Mouse (Mus musculus): ENCODE results near the gene Clec10a. TPM values are rescaled to one million over a fixed set of nuclear protein-coding genes. Genes with fewer than 3 reads are reported as not detected.

Clec10a gene
- polyA plus RNA-seq, 2 experiments: 1.6 to 1.8 TPM

GRCm38 (mm10) chr11:70218039-70218438 is 62.0 kb downstream of the Clec10a start:
- no peak overlapping the region for H3K4me2 ChIP-seq (replicated peaks; ENCODE audit: low read depth, low read length, severe bottlenecking)
- ATAC-seq (ENCODE audit: low FRiP score, low read depth): no peak
- TF ChIP-seq POLR2A (IDR thresholded peaks at IDR 0.05; ENCODE audit: borderline replicate concordance, extremely low read depth, insufficient read depth, insufficient read length): no peak
- H3K36me3 ChIP-seq (ENCODE audit: control insufficient read depth, insufficient read depth, low read length): peaks cover 6% of the 10 kb centered on the region
- H3K9ac ChIP-seq (ENCODE audit: low read depth, low read length, severe bottlenecking): no peak overlapping the region
- no peak for DNase-seq (ENCODE audit: low spot score)
- 86% methylated on average over 4 of the region's 4 CpGs for WGBS
- H3K9me3 ChIP-seq (ENCODE audit: control insufficient read depth, low read length): no peaks in the 10 kb centered on the region
- H3K27me3 ChIP-seq (ENCODE audit: control insufficient read depth, insufficient read depth, low read length): peaks cover 39% of the 10 kb centered on the region
- no peak overlapping the region for H3K4me3 ChIP-seq (replicated peaks; ENCODE audit: low read length)
- peaks cover 34% of the 10 kb centered on the region for H3K4me1 ChIP-seq (ENCODE audit: control insufficient read depth, insufficient read depth, low read length)
- H3K27ac ChIP-seq (replicated peaks; ENCODE audit: low read depth, low read length): no peak overlapping the region

GRCm38 (mm10) chr11:70218741-70219470 is 62.9 kb downstream of the Clec10a start:
- no peak for TF ChIP-seq POLR2A (IDR thresholded peaks at IDR 0.05; ENCODE audit: borderline replicate concordance, extremely low read depth, insufficient read depth, insufficient read length)
- Histone ChIP-seq H3K4me1 (ENCODE audit: control insufficient read depth, insufficient read depth, low read length) (peaks cover 31% of the 10 kb centered on the region), H3K4me2 (replicated peaks; ENCODE audit: low read depth, low read length, severe bottlenecking) (no peak overlapping the region), H3K27me3 (ENCODE audit: control insufficient read depth, insufficient read depth, low read length) (peaks cover 31% of the 10 kb centered on the region), H3K27ac (replicated peaks; ENCODE audit: low read depth, low read length) (no peak overlapping the region), H3K9me3 (ENCODE audit: control insufficient read depth, low read length) (no peaks in the 10 kb centered on the region), H3K9ac (ENCODE audit: low read depth, low read length, severe bottlenecking) (no peak overlapping the region), H3K36me3 (ENCODE audit: control insufficient read depth, insufficient read depth, low read length) (peaks cover 6% of the 10 kb centered on the region), H3K4me3 (replicated peaks; ENCODE audit: low read length) (no peak overlapping the region)
- DNase-seq (ENCODE audit: low spot score) (no peak), ATAC-seq (ENCODE audit: low FRiP score, low read depth) (no peak)
- 87% methylated on average over 15 of the region's 15 CpGs for WGBS

GRCm38 (mm10) chr11:70219873-70220272 is 63.9 kb downstream of the Clec10a start:
- H3K4me2 ChIP-seq (replicated peaks; ENCODE audit: low read depth, low read length, severe bottlenecking): peak overlapping the region; percentile 74
- ATAC-seq (ENCODE audit: low FRiP score, low read depth): no peak
- DNase-seq (ENCODE audit: low spot score): no peak
- peak overlapping the region; percentile 63 for H3K9ac ChIP-seq (ENCODE audit: low read depth, low read length, severe bottlenecking)
- no peak for TF ChIP-seq POLR2A (IDR thresholded peaks at IDR 0.05; ENCODE audit: borderline replicate concordance, extremely low read depth, insufficient read depth, insufficient read length)
- peaks cover 6% of the 10 kb centered on the region for H3K36me3 ChIP-seq (ENCODE audit: control insufficient read depth, insufficient read depth, low read length)
- peaks cover 24% of the 10 kb centered on the region for H3K4me1 ChIP-seq (ENCODE audit: control insufficient read depth, insufficient read depth, low read length)
- WGBS: 60% methylated on average over 7 of the region's 7 CpGs
- peak overlapping the region; percentile 47 for H3K4me3 ChIP-seq (replicated peaks; ENCODE audit: low read length)
- H3K27me3 ChIP-seq (ENCODE audit: control insufficient read depth, insufficient read depth, low read length): peaks cover 22% of the 10 kb centered on the region
- no peaks in the 10 kb centered on the region for H3K9me3 ChIP-seq (ENCODE audit: control insufficient read depth, low read length)
- 0 out of 2 replicates have a peak overlapping the region, but pooled peaks have one; percentile 44 for H3K27ac ChIP-seq (replicated peaks; ENCODE audit: low read depth, low read length)

- Histone ChIP-seq H3K9ac (ENCODE audit: low read depth, low read length, severe bottlenecking) (peak overlapping the region; percentile 63), H3K27me3 (ENCODE audit: control insufficient read depth, insufficient read depth, low read length) (peaks cover 22% of the 10 kb centered on the region), H3K36me3 (ENCODE audit: control insufficient read depth, insufficient read depth, low read length) (peaks cover 6% of the 10 kb centered on the region), H3K4me2 (replicated peaks; ENCODE audit: low read depth, low read length, severe bottlenecking) (peak overlapping the region; percentile 74), H3K27ac (replicated peaks; ENCODE audit: low read depth, low read length) (peak overlapping the region; percentile 44), H3K4me1 (ENCODE audit: control insufficient read depth, insufficient read depth, low read length) (peaks cover 22% of the 10 kb centered on the region), H3K9me3 (ENCODE audit: control insufficient read depth, low read length) (no peaks in the 10 kb centered on the region), H3K4me3 (replicated peaks; ENCODE audit: low read length) (peak overlapping the region; percentile 47)
- DNase-seq (ENCODE audit: low spot score) (no peak), ATAC-seq (ENCODE audit: low FRiP score, low read depth) (no peak)
- TF ChIP-seq POLR2A (IDR thresholded peaks at IDR 0.05; ENCODE audit: borderline replicate concordance, extremely low read depth, insufficient read depth, insufficient read length): no peak
- WGBS: under 1% methylated on average over 22 of the region's 24 CpGs
These were observed 64.3 kb downstream of the Clec10a start for GRCm38 (mm10) chr11:70220323-70220722.

Other genes starting within 250 kb of the Clec10a start
- 94.0 and 110 TPM in 2 replicates for gene Gps2, start 242.3 kb upstream of the Clec10a start, polyA plus RNA-seq (2012; rRNA removed)
- 67.3 and 74.4 TPM in 2 replicates for gene Gps2, start 242.3 kb upstream of the Clec10a start, polyA plus RNA-seq (2014; fragmentation: Nextera tagmentation; extraction: Ambion mirVana)
- 1,009 and 1,079 TPM in 2 replicates for gene Eif5a, start 234.2 kb upstream of the Clec10a start, polyA plus RNA-seq (2012; rRNA removed)
- 1,556 and 1,603 TPM in 2 replicates for gene Eif5a, start 234.2 kb upstream of the Clec10a start, polyA plus RNA-seq (2014; fragmentation: Nextera tagmentation; extraction: Ambion mirVana)
- gene Ybx2, start 220.4 kb upstream of the Clec10a start, polyA plus RNA-seq (2012; rRNA removed): 70.1 and 92.8 TPM in 2 replicates
- 7.2 and 10.2 TPM in 2 replicates for gene Ybx2, start 220.4 kb upstream of the Clec10a start, polyA plus RNA-seq (2014; fragmentation: Nextera tagmentation; extraction: Ambion mirVana)
- 31.0 and 40.4 TPM in 2 replicates for gene Slc2a4, start 208.0 kb upstream of the Clec10a start, polyA plus RNA-seq (2012; rRNA removed)
- gene Slc2a4, start 208.0 kb upstream of the Clec10a start, polyA plus RNA-seq (2014; fragmentation: Nextera tagmentation; extraction: Ambion mirVana): 19.3 and 20.9 TPM in 2 replicates
- 6.3 and 8.7 TPM in 2 replicates for gene Cldn7, start 191.4 kb upstream of the Clec10a start, polyA plus RNA-seq (2012; rRNA removed)
- gene Cldn7, start 191.4 kb upstream of the Clec10a start, polyA plus RNA-seq (2014; fragmentation: Nextera tagmentation; extraction: Ambion mirVana): 6.1 and 7.6 TPM in 2 replicates
- 117 and 125 TPM in 2 replicates for gene Ctdnep1, start 175.0 kb upstream of the Clec10a start, polyA plus RNA-seq (2012; rRNA removed)
- 38.3 and 40.1 TPM in 2 replicates for gene Ctdnep1, start 175.0 kb upstream of the Clec10a start, polyA plus RNA-seq (2014; fragmentation: Nextera tagmentation; extraction: Ambion mirVana)
- gene Elp5, start 173.7 kb upstream of the Clec10a start, polyA plus RNA-seq (2012; rRNA removed): 101 and 111 TPM in 2 replicates
- 118 and 122 TPM in 2 replicates for gene Elp5, start 173.7 kb upstream of the Clec10a start, polyA plus RNA-seq (2014; fragmentation: Nextera tagmentation; extraction: Ambion mirVana)
- 431 and 477 TPM in 2 replicates for gene Gabarap, start 165.1 kb upstream of the Clec10a start, polyA plus RNA-seq (2012; rRNA removed)
- 574 and 593 TPM in 2 replicates for gene Gabarap, start 165.1 kb upstream of the Clec10a start, polyA plus RNA-seq (2014; fragmentation: Nextera tagmentation; extraction: Ambion mirVana)
- gene Phf23, start 160.4 kb upstream of the Clec10a start, polyA plus RNA-seq (2012; rRNA removed): 66.7 and 69.2 TPM in 2 replicates
- 51.7 and 60.5 TPM in 2 replicates for gene Phf23, start 160.4 kb upstream of the Clec10a start, polyA plus RNA-seq (2014; fragmentation: Nextera tagmentation; extraction: Ambion mirVana)
- gene Dvl2, start 155.6 kb upstream of the Clec10a start, polyA plus RNA-seq (2012; rRNA removed): 65.4 and 81.0 TPM in 2 replicates
- 40.3 and 47.0 TPM in 2 replicates for gene Dvl2, start 155.6 kb upstream of the Clec10a start, polyA plus RNA-seq (2014; fragmentation: Nextera tagmentation; extraction: Ambion mirVana)
- gene Acadvl, start 140.8 kb upstream of the Clec10a start, polyA plus RNA-seq (2012; rRNA removed): 52.9 and 55.4 TPM in 2 replicates
- gene Acadvl, start 140.8 kb upstream of the Clec10a start, polyA plus RNA-seq (2014; fragmentation: Nextera tagmentation; extraction: Ambion mirVana): 71.8 and 77.0 TPM in 2 replicates
- 89.6 and 99.8 TPM in 2 replicates for gene Dlg4, start 139.3 kb upstream of the Clec10a start, polyA plus RNA-seq (2012; rRNA removed)
- 9.7 and 10.0 TPM in 2 replicates for gene Dlg4, start 139.3 kb upstream of the Clec10a start, polyA plus RNA-seq (2014; fragmentation: Nextera tagmentation; extraction: Ambion mirVana)
- gene Asgr1, start 102.1 kb upstream of the Clec10a start, polyA plus RNA-seq (2012; rRNA removed): 1.6 and 2.3 TPM in 2 replicates
- 0.99 and 1.2 TPM in 2 replicates for gene Asgr1, start 102.1 kb upstream of the Clec10a start, polyA plus RNA-seq (2014; fragmentation: Nextera tagmentation; extraction: Ambion mirVana)
- gene Asgr2, start 63.6 kb upstream of the Clec10a start, polyA plus RNA-seq (2012; rRNA removed): 0.24 and 0.53 TPM in 2 replicates
- 0.21 TPM in 1 of 2 replicates, not detected in the other for gene Asgr2, start 63.6 kb upstream of the Clec10a start, polyA plus RNA-seq (2014; fragmentation: Nextera tagmentation; extraction: Ambion mirVana)
- 0.28 and 1.1 TPM in 2 replicates for gene Mgl2, start 25.9 kb upstream of the Clec10a start, polyA plus RNA-seq (2012; rRNA removed)
- 0.61 and 1.5 TPM in 2 replicates for gene Mgl2, start 25.9 kb upstream of the Clec10a start, polyA plus RNA-seq (2014; fragmentation: Nextera tagmentation; extraction: Ambion mirVana)
- gene Slc16a11, start 56.6 kb downstream of the Clec10a start, polyA plus RNA-seq (2012; rRNA removed): 0.79 and 1.3 TPM in 2 replicates
- 0.21 and 0.47 TPM in 2 replicates for gene Slc16a11, start 56.6 kb downstream of the Clec10a start, polyA plus RNA-seq (2014; fragmentation: Nextera tagmentation; extraction: Ambion mirVana)
- gene Slc16a13, start 64.9 kb downstream of the Clec10a start, polyA plus RNA-seq (2012; rRNA removed): 9.3 and 11.1 TPM in 2 replicates
- 9.2 and 9.6 TPM in 2 replicates for gene Slc16a13, start 64.9 kb downstream of the Clec10a start, polyA plus RNA-seq (2014; fragmentation: Nextera tagmentation; extraction: Ambion mirVana)
- gene Bcl6b, start 73.6 kb downstream of the Clec10a start, polyA plus RNA-seq (2012; rRNA removed): 11.2 and 12.2 TPM in 2 replicates
- 11.7 and 12.2 TPM in 2 replicates for gene Bcl6b, start 73.6 kb downstream of the Clec10a start, polyA plus RNA-seq (2014; fragmentation: Nextera tagmentation; extraction: Ambion mirVana)
- 167 and 171 TPM in 2 replicates for gene 0610010K14Rik, start 81.7 kb downstream of the Clec10a start, polyA plus RNA-seq (2012; rRNA removed)
- gene 0610010K14Rik, start 81.7 kb downstream of the Clec10a start, polyA plus RNA-seq (2014; fragmentation: Nextera tagmentation; extraction: Ambion mirVana): 178 and 193 TPM in 2 replicates
- gene Gm21988, start 83.6 kb downstream of the Clec10a start, polyA plus RNA-seq (2012; rRNA removed): 15.1 and 15.7 TPM in 2 replicates
- 12.9 and 13.1 TPM in 2 replicates for gene Gm21988, start 83.6 kb downstream of the Clec10a start, polyA plus RNA-seq (2014; fragmentation: Nextera tagmentation; extraction: Ambion mirVana)
- 54.0 and 63.2 TPM in 2 replicates for gene Rnasek, start 83.6 kb downstream of the Clec10a start, polyA plus RNA-seq (2012; rRNA removed)
- gene Rnasek, start 83.6 kb downstream of the Clec10a start, polyA plus RNA-seq (2014; fragmentation: Nextera tagmentation; extraction: Ambion mirVana): 171 and 176 TPM in 2 replicates
- gene Alox12, start 99.2 kb downstream of the Clec10a start, polyA plus RNA-seq (2012; rRNA removed): 7.4 and 7.8 TPM in 2 replicates
- 8.0 and 11.1 TPM in 2 replicates for gene Alox12, start 99.2 kb downstream of the Clec10a start, polyA plus RNA-seq (2014; fragmentation: Nextera tagmentation; extraction: Ambion mirVana)
- 0.04 and 0.09 TPM in 2 replicates for gene Alox12e, start 166.4 kb downstream of the Clec10a start, polyA plus RNA-seq (2012; rRNA removed)
- 0.12 and 0.26 TPM in 2 replicates for gene Alox12e, start 166.4 kb downstream of the Clec10a start, polyA plus RNA-seq (2014; fragmentation: Nextera tagmentation; extraction: Ambion mirVana)
- 0.15 and 0.31 TPM in 2 replicates for gene Alox15, start 195.8 kb downstream of the Clec10a start, polyA plus RNA-seq (2012; rRNA removed)
- 0.25 TPM in 1 of 2 replicates, not detected in the other for gene Alox15, start 195.8 kb downstream of the Clec10a start, polyA plus RNA-seq (2014; fragmentation: Nextera tagmentation; extraction: Ambion mirVana)

All from limb, embryonic 14.5 days (tissue).